Comparison of ENCODE assay signal across 24 mouse cellular contexts in genomic region chr6:72029674-72030073, GRCm38 (mm10).
"Had no signal": no experiment of that assay in that cellular context is flagged by ENCODE, and none has a peak within 500 bp of the region (broad histone marks: within the 10 kb centered on the region; RNA-seq: fewer than 3 reads in every experiment).

No protein-coding gene starts in this region.

- H3K27ac ChIP-seq: gastrocnemius, adult 2 months; heart, embryonic 10.5 days; hindbrain, embryonic 13.5 days; hindbrain, embryonic 15.5 days; hindbrain, postnatal 0 days; kidney, embryonic 15.5 days; kidney, postnatal 0 days; limb, embryonic 13.5 days; limb, embryonic 15.5 days had no signal

- DNase-seq: gastrocnemius, adult 2 months; gastrocnemius, postnatal 10 days; gastrocnemius, postnatal 25 days; heart, adult 18-20 months; heart, postnatal 10 days; heart, postnatal 4 days; kidney, adult 11 months; kidney, adult 2 months; kidney, adult 9 months; kidney, postnatal 14 days; kidney, postnatal 36 days; layer of hippocampus, adult 9-11 months; layer of hippocampus, postnatal 36 days; left cerebral cortex, postnatal 4 days had no signal

- ATAC-seq: hindbrain, postnatal 0 days; intestine, embryonic 16.5 days had no signal

- H3K4me1 ChIP-seq: hindbrain, embryonic 13.5 days; hindbrain, embryonic 15.5 days; kidney, embryonic 15.5 days; limb, embryonic 13.5 days; limb, embryonic 15.5 days had no signal

- H3K27me3 ChIP-seq: heart, embryonic 12.5 days; hindbrain, embryonic 13.5 days; hindbrain, embryonic 15.5 days; kidney, embryonic 15.5 days; limb, embryonic 13.5 days; limb, embryonic 15.5 days had no signal

- H3K9ac ChIP-seq: heart, embryonic 12.5 days; hindbrain, embryonic 13.5 days; hindbrain, embryonic 15.5 days; kidney, embryonic 15.5 days; limb, embryonic 13.5 days; limb, embryonic 15.5 days had no signal

- H3K4me3 ChIP-seq: gastrocnemius, adult 2 months; heart, embryonic 10.5 days; heart, embryonic 12.5 days; hindbrain, embryonic 13.5 days; hindbrain, embryonic 15.5 days; kidney, embryonic 15.5 days; limb, embryonic 13.5 days; limb, embryonic 15.5 days had no signal

- H3K4me2 ChIP-seq: heart, embryonic 12.5 days; hindbrain, embryonic 13.5 days; hindbrain, embryonic 15.5 days; kidney, embryonic 15.5 days; limb, embryonic 13.5 days; limb, embryonic 15.5 days had no signal

- H3K9me3 ChIP-seq: heart, embryonic 10.5 days; heart, embryonic 12.5 days; hindbrain, embryonic 13.5 days; hindbrain, embryonic 15.5 days; kidney, embryonic 15.5 days; limb, embryonic 13.5 days; limb, embryonic 15.5 days had no signal

- H3K36me3 ChIP-seq: heart, embryonic 10.5 days; heart, embryonic 12.5 days; hindbrain, embryonic 13.5 days; hindbrain, embryonic 15.5 days; kidney, embryonic 15.5 days; limb, embryonic 13.5 days; limb, embryonic 15.5 days had no signal
